Mouse (Mus musculus): ENCODE data around the gene Rcc1. TPM values are rescaled to one million over a fixed set of nuclear protein-coding genes. Genes with fewer than 3 reads are reported as not detected.

The Rcc1 gene
- polyA plus RNA-seq, 1 experiment from 2014 or later, result 53.3 TPM

GRCm38 (mm10) chr4:132382296-132382695 lies 28.9 kb upstream of the Rcc1 start:
- WGBS, result 75% methylated on average over 4 of the region's 4 CpGs
- H3K36me3 ChIP-seq, result peaks cover 11% of the 10 kb centered on the region
- no peak for ATAC-seq (replicated peaks)
- no peak overlapping the region for H3K9ac ChIP-seq (replicated peaks)
- H3K27me3 ChIP-seq, result no peaks in the 10 kb centered on the region
- H3K9me3 ChIP-seq, result no peaks in the 10 kb centered on the region
- no peak overlapping the region for H3K4me2 ChIP-seq (replicated peaks)
- H3K4me3 ChIP-seq, result no peak overlapping the region
- H3K27ac ChIP-seq (replicated peaks), result no peak overlapping the region
- no peaks in the 10 kb centered on the region for H3K4me1 ChIP-seq

- Histone ChIP-seq H3K36me3 (peaks cover 14% of the 10 kb centered on the region), H3K9ac (replicated peaks) (no peak overlapping the region), H3K4me2 (replicated peaks) (no peak overlapping the region), H3K9me3 (no peaks in the 10 kb centered on the region), H3K4me3 (no peak overlapping the region), H3K4me1 (no peaks in the 10 kb centered on the region), H3K27ac (replicated peaks) (no peak overlapping the region), H3K27me3 (no peaks in the 10 kb centered on the region)
- 94% methylated on average over 2 of the region's 2 CpGs for WGBS
- ATAC-seq (replicated peaks), result no peak
These were observed 27.7 kb upstream of the Rcc1 start for GRCm38 (mm10) chr4:132380965-132381616.

GRCm38 (mm10) chr4:132373820-132374219 lies 20.4 kb upstream of the Rcc1 start:
- H3K4me2 ChIP-seq (replicated peaks), result no peak overlapping the region
- ATAC-seq (replicated peaks), result no peak
- no peak overlapping the region for H3K4me3 ChIP-seq
- H3K4me1 ChIP-seq, result no peaks in the 10 kb centered on the region
- WGBS, result 94% methylated on average over 1 of the region's 1 CpGs
- no peak overlapping the region for H3K27ac ChIP-seq (replicated peaks)
- no peak overlapping the region for H3K9ac ChIP-seq (replicated peaks)
- peaks cover 39% of the 10 kb centered on the region for H3K36me3 ChIP-seq
- no peaks in the 10 kb centered on the region for H3K27me3 ChIP-seq
- H3K9me3 ChIP-seq, result no peaks in the 10 kb centered on the region

GRCm38 (mm10) chr4:132369953-132370750 lies 16.7 kb upstream of the Rcc1 start:
- no peak overlapping the region for H3K4me2 ChIP-seq (replicated peaks)
- ATAC-seq (replicated peaks), result no peak
- H3K27ac ChIP-seq (replicated peaks), result no peak overlapping the region
- H3K27me3 ChIP-seq, result no peaks in the 10 kb centered on the region
- H3K9ac ChIP-seq (replicated peaks), result no peak overlapping the region
- 89% methylated on average over 8 of the region's 8 CpGs for WGBS
- H3K4me1 ChIP-seq, result no peaks in the 10 kb centered on the region
- H3K36me3 ChIP-seq, result peaks cover 54% of the 10 kb centered on the region
- no peaks in the 10 kb centered on the region for H3K9me3 ChIP-seq
- H3K4me3 ChIP-seq, result no peak overlapping the region

GRCm38 (mm10) chr4:132367480-132368201 lies 14.2 kb upstream of the Rcc1 start:
- no peaks in the 10 kb centered on the region for H3K4me1 ChIP-seq
- no peaks in the 10 kb centered on the region for H3K9me3 ChIP-seq
- H3K36me3 ChIP-seq, result peaks cover 58% of the 10 kb centered on the region
- no peak overlapping the region for H3K4me3 ChIP-seq
- no peak for ATAC-seq (replicated peaks)
- H3K27me3 ChIP-seq, result no peaks in the 10 kb centered on the region
- 94% methylated on average over 18 of the region's 18 CpGs for WGBS
- H3K9ac ChIP-seq (replicated peaks), result no peak overlapping the region
- no peak overlapping the region for H3K4me2 ChIP-seq (replicated peaks)
- no peak overlapping the region for H3K27ac ChIP-seq (replicated peaks)

- 82% methylated on average over 13 of the region's 13 CpGs for WGBS
These were observed 12.2 kb upstream of the Rcc1 start for GRCm38 (mm10) chr4:132365450-132366060.

GRCm38 (mm10) chr4:132363487-132363886 lies 10.1 kb upstream of the Rcc1 start:
- 97% methylated on average over 11 of the region's 11 CpGs for WGBS
- H3K27me3 ChIP-seq, result no peaks in the 10 kb centered on the region

More at GRCm38 (mm10) chr4:132365450-132366060, 12.2 kb upstream of the Rcc1 start:
- Histone ChIP-seq H3K4me3 (no peak overlapping the region), H3K4me2 (replicated peaks) (no peak overlapping the region), H3K27ac (replicated peaks) (no peak overlapping the region), H3K36me3 (peaks cover 66% of the 10 kb centered on the region), H3K9me3 (no peaks in the 10 kb centered on the region), H3K9ac (replicated peaks) (no peak overlapping the region), H3K27me3 (no peaks in the 10 kb centered on the region), H3K4me1 (no peaks in the 10 kb centered on the region)
- no peak for ATAC-seq (replicated peaks)

GRCm38 (mm10) chr4:132359510-132359909 lies 6.1 kb upstream of the Rcc1 start:
- H3K27me3 ChIP-seq, result no peaks in the 10 kb centered on the region
- no peak overlapping the region for H3K4me2 ChIP-seq (replicated peaks)
- 91% methylated on average over 4 of the region's 4 CpGs for WGBS
- H3K36me3 ChIP-seq, result peaks cover 50% of the 10 kb centered on the region
- H3K9me3 ChIP-seq, result no peaks in the 10 kb centered on the region
- ATAC-seq (replicated peaks), result no peak
- H3K4me3 ChIP-seq, result no peak overlapping the region
- H3K9ac ChIP-seq (replicated peaks), result no peak overlapping the region
- H3K27ac ChIP-seq (replicated peaks), result no peak overlapping the region
- H3K4me1 ChIP-seq, result no peaks in the 10 kb centered on the region

More at GRCm38 (mm10) chr4:132363487-132363886, 10.1 kb upstream of the Rcc1 start:
- no peak for ATAC-seq (replicated peaks)
- Histone ChIP-seq H3K27ac (replicated peaks) (no peak overlapping the region), H3K9ac (replicated peaks) (no peak overlapping the region), H3K4me3 (no peak overlapping the region), H3K4me2 (replicated peaks) (no peak overlapping the region), H3K9me3 (no peaks in the 10 kb centered on the region), H3K4me1 (no peaks in the 10 kb centered on the region), H3K36me3 (peaks cover 64% of the 10 kb centered on the region)

GRCm38 (mm10) chr4:132356170-132356569 lies 2.8 kb upstream of the Rcc1 start:
- Histone ChIP-seq H3K27ac (replicated peaks) (no peak overlapping the region), H3K27me3 (no peaks in the 10 kb centered on the region), H3K36me3 (peaks cover 34% of the 10 kb centered on the region), H3K4me2 (replicated peaks) (no peak overlapping the region), H3K4me3 (no peak overlapping the region), H3K4me1 (peaks cover 18% of the 10 kb centered on the region), H3K9me3 (no peaks in the 10 kb centered on the region), H3K9ac (replicated peaks) (no peak overlapping the region)
- WGBS, result 35% methylated on average over 12 of the region's 12 CpGs
- ATAC-seq (replicated peaks), result no peak

- ATAC-seq (replicated peaks), result no peak
- WGBS, result 88% methylated on average over 3 of the region's 3 CpGs
- no peaks in the 10 kb centered on the region for H3K9me3 ChIP-seq
- peaks cover 29% of the 10 kb centered on the region for H3K36me3 ChIP-seq
- no peak overlapping the region for H3K9ac ChIP-seq (replicated peaks)
- H3K4me1 ChIP-seq, result peaks cover 18% of the 10 kb centered on the region
- H3K4me3 ChIP-seq, result no peak overlapping the region
- H3K27me3 ChIP-seq, result no peaks in the 10 kb centered on the region
- no peak overlapping the region for H3K27ac ChIP-seq (replicated peaks)
- no peak overlapping the region for H3K4me2 ChIP-seq (replicated peaks)
These were observed 2.0 kb upstream of the Rcc1 start for GRCm38 (mm10) chr4:132355403-132355802.

- no peaks in the 10 kb centered on the region for H3K27me3 ChIP-seq
These were observed 1.2 kb upstream of the Rcc1 start for GRCm38 (mm10) chr4:132354571-132354970.

GRCm38 (mm10) chr4:132352739-132353138 lies 666 bp downstream of the Rcc1 start:
- ATAC-seq (replicated peaks), result no peak
- Histone ChIP-seq H3K4me1 (peaks cover 18% of the 10 kb centered on the region), H3K9me3 (no peaks in the 10 kb centered on the region), H3K4me3 (peak overlapping the region; percentile 92), H3K27me3 (no peaks in the 10 kb centered on the region), H3K27ac (replicated peaks) (peak overlapping the region; percentile 92), H3K4me2 (replicated peaks) (peak overlapping the region; percentile 94), H3K36me3 (peaks cover 6% of the 10 kb centered on the region; the same call in 1 of the 2 replicates), H3K9ac (replicated peaks) (peak overlapping the region; percentile 94)
- WGBS, result under 1% methylated on average over 14 of the region's 14 CpGs

More at GRCm38 (mm10) chr4:132354571-132354970, 1.2 kb upstream of the Rcc1 start:
- H3K4me1 ChIP-seq, result peaks cover 18% of the 10 kb centered on the region
- no peak overlapping the region for H3K27ac ChIP-seq (replicated peaks)
- H3K4me2 ChIP-seq (replicated peaks), result no peak overlapping the region
- H3K4me3 ChIP-seq, result no peak overlapping the region
- H3K9me3 ChIP-seq, result no peaks in the 10 kb centered on the region
- ATAC-seq (replicated peaks), result no peak
- 78% methylated on average over 4 of the region's 4 CpGs for WGBS
- peaks cover 23% of the 10 kb centered on the region for H3K36me3 ChIP-seq
- H3K9ac ChIP-seq (replicated peaks), result no peak overlapping the region

Measured in forebrain, embryonic 15.5 days (tissue).